Mouse (Mus musculus): ENCODE measurements around the gene N4bp2. TPM values are rescaled to one million over a fixed set of nuclear protein-coding genes. Genes with fewer than 3 reads are reported as not detected.

N4bp2 gene
- total RNA-seq, 2 experiments from 2014 or later, result 6.4 to 7.7 TPM

DNA sequence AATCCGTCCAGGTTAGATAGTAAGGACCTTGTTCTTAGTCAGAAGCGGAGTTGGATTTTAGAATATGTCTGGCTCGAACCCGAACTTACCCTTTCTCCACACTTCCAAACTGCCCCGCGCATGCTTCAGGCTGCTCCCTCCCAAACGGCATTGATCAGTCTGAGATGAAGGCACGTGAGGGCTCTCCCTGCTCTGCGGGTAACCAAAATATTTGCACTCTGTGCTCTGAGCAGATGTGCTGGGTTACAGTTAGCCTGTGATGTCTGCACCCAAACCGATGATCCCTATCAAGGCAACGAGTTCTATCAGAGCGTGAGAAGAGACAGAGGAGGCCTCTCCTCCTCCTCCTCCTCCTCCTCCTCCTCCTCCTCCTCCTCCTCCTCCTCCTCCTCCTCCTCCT, 94.6 kb downstream of the N4bp2 start:
- H3K27ac ChIP-seq, result no peak overlapping the region
- DNase-seq (ENCODE audit: extremely low spot score in 1 of 2, low spot score in 2 of 2), result no peak
- no peak overlapping the region for H3K4me3 ChIP-seq
- no peak for TF ChIP-seq CTCF (IDR thresholded peaks at IDR 0.05)
- intact Hi-C loops (cut with DNase I), result no loop called here

DNA sequence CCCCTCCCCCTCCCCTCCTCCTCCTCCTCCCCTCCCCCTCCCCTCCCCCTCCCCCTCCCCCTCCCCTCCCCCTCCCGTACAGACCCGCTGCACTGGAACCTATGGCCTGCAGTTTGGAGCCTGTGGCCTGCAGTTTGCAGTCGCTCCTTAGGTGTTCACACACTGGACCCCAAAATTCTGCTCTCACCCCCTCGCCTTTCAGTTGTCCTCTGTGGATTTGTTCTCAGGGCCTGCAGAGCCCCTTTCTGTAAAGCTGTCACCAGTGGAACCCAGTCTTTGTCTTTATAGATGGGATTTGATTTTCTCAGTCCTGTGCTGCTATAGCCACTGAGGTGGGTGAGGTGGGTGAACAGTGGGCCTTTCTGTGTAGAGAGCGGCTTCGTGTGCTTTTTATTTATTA, 95.0 kb downstream of the N4bp2 start:
- no peak for TF ChIP-seq CTCF (IDR thresholded peaks at IDR 0.05)
- intact Hi-C loops (cut with DNase I), result no loop called here
- H3K27ac ChIP-seq, result no peak overlapping the region
- DNase-seq (ENCODE audit: extremely low spot score in 1 of 2, low spot score in 2 of 2), result no peak
- H3K4me3 ChIP-seq, result no peak overlapping the region

DNA sequence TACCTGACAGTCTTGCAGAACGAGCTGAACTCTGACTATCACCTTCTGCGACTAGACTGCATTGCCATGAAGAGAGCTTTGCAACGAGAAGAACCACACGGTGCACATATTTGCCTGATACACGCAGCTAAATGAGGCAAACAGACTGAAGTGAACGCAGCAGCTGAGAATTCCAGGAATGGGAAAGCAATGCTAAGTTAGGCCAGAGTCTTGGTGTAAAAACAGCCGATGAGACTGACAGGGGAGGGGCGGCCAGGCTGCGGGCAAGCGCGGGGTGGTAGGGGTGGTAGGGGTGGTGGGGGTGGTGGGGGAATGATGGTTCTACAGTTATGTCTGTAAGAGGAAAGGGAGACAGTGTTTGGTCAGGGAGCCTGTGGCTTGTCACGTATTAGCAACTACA, 95.6 kb downstream of the N4bp2 start:
- no peak overlapping the region for H3K4me3 ChIP-seq
- intact Hi-C loops (cut with DNase I), result no loop called here
- no peak overlapping the region for H3K27ac ChIP-seq
- TF ChIP-seq CTCF (IDR thresholded peaks at IDR 0.05), result no peak
- DNase-seq (ENCODE audit: extremely low spot score in 1 of 2, low spot score in 2 of 2), result no peak

DNA sequence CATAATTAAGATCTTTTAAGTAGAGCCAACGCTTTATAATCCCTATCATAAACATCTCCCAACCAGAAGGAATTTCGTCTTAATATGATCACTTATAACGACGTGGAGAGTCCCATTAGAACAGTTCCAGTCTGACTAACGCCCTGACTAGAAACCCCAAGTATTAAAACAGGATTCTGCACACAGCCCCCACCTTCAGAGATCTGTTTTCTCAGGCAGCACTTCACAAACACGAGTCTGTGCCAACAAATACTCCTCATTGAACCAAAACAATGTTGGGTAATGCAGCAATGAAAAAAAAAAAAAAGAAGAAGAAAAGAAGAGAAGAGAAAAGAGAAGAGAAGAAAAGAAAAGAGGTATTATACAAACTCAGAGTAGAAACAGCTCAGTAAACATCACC, 96.1 kb downstream of the N4bp2 start:
- intact Hi-C loops (cut with DNase I), result no loop called here
- no peak for DNase-seq (ENCODE audit: extremely low spot score in 1 of 2, low spot score in 2 of 2)
- no peak for TF ChIP-seq CTCF (IDR thresholded peaks at IDR 0.05)
- Histone ChIP-seq H3K4me3 (no peak overlapping the region), H3K27ac (no peak overlapping the region)

DNA sequence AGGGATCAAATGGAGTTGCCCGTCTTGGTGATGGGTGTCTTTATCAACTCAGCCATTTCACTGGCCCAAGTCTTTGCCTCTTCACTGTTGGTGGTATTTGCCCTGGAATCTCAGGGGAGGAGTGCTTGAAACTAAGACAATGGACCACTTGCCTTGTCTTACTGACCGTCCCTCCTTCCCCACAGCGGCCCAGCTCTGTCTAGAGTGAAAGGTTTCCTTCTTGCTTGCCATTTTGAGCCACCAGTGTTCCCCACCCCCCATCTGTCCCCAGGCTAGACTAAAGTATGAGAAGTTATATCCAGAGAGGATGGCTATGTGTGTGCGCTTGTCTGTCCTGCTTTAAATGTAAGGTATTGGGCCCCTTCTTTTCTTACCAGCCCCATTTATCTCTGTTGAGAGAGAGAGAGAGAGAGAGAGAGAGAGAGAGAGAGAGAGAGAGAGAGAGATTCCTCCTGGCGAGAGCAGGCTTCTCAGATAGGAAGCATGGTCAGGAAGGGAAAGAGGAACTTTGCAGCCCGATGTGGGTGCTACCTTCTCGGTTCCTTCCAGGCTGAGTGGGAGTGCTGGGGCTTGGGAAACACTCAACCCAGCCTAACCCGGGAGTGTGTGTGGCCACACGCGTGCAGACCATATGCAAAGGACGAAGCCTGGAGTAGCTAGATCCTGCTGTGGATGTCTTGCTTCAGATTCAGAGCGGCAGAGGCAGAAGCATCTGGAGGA, 97.1 kb downstream of the N4bp2 start:
- no peak for DNase-seq (ENCODE audit: extremely low spot score in 1 of 2, low spot score in 2 of 2)
- intact Hi-C loops (cut with DNase I), result no loop called here
- no peak overlapping the region for H3K27ac ChIP-seq
- no peak overlapping the region for H3K4me3 ChIP-seq
- TF ChIP-seq CTCF (IDR thresholded peaks at IDR 0.05), result no peak

DNA sequence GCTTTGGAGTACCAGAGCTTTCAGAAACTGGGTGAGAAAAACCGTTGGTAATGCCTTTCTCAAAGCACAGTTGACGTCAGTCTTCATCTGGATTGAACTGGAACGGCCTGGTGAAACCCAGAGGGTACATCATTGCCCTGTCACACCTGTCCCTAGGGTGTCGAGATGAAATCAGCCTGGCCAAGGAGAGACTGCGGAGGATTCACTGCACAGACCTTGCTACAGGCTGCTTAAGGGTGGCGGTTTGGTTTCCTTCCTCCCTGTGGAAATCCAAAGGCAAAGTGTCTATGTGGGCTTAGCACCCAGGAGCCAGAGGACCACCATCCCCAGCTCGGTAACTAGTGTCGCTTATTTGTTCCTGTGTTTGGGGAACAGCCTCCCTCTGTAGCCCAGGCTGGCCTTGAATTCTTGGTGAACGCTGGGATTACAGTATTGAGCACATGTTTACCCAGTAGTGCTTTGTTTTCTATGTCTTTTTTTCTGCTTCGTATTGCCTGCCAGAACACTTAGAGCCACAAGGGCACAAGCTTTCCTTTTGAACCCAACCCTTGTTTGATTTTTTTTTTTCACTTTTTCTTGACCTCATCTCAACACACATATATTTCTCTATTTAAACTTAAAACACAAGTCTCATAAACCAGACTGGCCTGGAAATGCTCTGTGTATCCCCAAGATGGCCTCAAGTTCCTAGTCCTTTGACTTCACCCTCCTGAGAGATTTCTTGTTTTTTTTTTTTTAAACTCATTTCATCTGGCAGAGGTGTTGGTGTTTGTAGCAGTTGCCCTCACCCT, 98.0 kb downstream of the N4bp2 start, which contains the start of gene Rhoh:
Gene Rhoh (plus strand): TSS at position 60 of the 791 bp plus-strand sequence.
- DNase-seq (ENCODE audit: extremely low spot score in 1 of 2, low spot score in 2 of 2), result no peak
- no peak for TF ChIP-seq CTCF (IDR thresholded peaks at IDR 0.05)
- Histone ChIP-seq H3K27ac (no peak within 1 kb of the TSS), H3K4me3 (no peak within 1 kb of the TSS)
- intact Hi-C loops (cut with DNase I), result no loop called here

DNA sequence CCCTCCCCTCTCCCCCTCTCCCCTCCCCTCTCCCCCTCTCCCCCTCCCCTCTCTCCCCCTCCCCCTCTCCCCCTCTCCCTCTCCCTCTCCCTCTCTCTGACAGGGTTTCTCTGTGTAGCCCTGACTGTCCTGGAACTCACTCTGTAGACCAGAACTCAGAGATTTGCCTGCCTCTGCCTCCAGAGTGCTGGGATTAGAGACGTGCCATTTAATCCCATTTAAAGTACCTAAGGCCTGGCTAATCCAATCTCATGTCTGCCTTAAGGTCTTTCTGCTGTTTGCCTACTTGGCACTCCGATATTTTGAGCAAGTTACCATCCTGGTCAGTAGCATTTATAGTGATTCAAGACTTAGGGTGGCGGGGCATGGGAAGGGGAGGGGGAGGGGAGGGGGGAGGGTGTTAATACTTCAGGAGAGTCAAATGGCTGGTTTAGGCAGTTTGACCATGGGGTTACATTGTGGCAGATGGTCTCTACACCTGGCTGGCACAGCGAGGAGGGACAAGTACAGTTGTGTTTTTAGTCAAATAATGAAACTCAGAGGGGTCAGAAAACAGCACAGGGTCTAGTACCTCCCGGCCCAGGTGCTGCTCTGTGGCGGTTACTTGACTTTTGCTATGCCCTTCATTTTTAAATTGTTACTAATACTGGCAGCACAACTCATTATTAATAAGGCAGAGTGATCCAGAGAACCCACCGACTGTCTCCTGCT, 99.1 kb downstream of the N4bp2 start:
- no peak for DNase-seq (ENCODE audit: extremely low spot score in 1 of 2, low spot score in 2 of 2)
- H3K4me3 ChIP-seq, result no peak overlapping the region
- intact Hi-C loops (cut with DNase I), result no loop called here
- no peak overlapping the region for H3K27ac ChIP-seq
- TF ChIP-seq CTCF (IDR thresholded peaks at IDR 0.05), result no peak

DNA sequence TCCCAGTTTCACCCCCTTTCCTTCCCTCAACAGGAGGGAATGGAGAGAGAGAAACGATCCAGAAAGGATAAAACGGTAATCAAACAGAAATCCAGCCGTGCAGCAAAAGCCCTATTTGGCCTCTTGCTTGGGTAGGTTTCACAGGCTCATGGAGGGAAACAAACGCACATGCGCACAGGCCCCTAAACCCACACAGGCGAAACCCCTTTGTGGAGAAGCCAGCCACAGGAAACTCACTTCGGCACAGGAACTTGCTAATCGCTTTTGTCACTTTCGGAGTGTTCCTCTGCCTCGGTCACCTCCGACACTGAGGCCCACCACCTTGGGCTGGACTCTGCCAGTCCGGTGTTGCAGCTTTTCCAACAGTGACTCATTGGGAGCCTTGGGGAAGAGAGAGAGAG, 100.0 kb downstream of the N4bp2 start:
- TF ChIP-seq CTCF (IDR thresholded peaks at IDR 0.05), result no peak

DNA sequence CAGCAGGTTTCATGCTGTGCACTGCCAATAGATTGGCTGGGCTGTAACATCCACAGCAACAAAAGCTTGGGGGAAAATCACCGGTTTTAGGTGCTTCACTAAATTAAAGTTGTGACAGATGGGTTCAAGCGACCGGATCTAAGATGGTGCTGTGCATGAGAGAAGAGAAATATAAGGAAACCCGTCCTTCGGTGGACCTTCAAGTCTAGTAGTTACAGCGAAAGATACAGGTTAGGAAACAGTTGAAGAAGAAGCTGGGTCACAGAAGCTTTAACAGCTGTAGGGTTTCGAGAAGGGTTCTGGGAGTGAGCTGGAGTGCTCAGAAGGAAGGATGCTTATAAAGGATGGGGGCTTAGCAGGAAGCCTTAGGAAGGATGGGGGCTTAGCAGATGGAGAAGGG, 101.2 kb downstream of the N4bp2 start:
- DNase-seq (ENCODE audit: extremely low spot score in 1 of 2, low spot score in 2 of 2), result no peak
- intact Hi-C loops (cut with DNase I), result no loop called here
- H3K4me3 ChIP-seq, result no peak overlapping the region
- no peak for TF ChIP-seq CTCF (IDR thresholded peaks at IDR 0.05)
- no peak overlapping the region for H3K27ac ChIP-seq

More for the DNA sequence above, 100.0 kb downstream of the N4bp2 start:
- no peak for DNase-seq (ENCODE audit: extremely low spot score in 1 of 2, low spot score in 2 of 2)
- H3K27ac ChIP-seq, result no peak overlapping the region
- H3K4me3 ChIP-seq, result no peak overlapping the region
- intact Hi-C loops (cut with DNase I), result no loop called here

DNA sequence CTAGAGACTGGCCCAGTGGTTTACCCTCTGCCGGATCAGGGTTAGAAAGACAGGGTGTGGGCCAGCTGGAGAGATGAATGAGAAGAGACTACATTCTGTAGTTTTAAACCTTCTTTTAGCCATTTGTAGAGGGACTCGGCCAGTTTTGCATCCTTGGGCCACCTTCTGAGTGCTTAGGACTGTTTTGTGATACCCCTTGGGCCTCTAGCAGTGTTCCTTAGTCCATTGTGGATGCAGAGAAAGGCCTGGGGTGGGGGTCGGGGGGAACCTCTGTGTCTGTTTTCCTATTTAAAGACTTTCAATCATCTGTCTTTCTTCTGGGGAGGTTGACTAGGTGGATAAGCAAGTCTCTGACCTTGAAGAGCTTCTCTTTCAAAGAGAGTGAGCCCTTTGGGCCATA, 101.6 kb downstream of the N4bp2 start:
- DNase-seq (ENCODE audit: extremely low spot score in 1 of 2, low spot score in 2 of 2), result no peak
- Histone ChIP-seq H3K4me3 (no peak overlapping the region), H3K27ac (no peak overlapping the region)
- intact Hi-C loops (cut with DNase I), result no loop called here
- no peak for TF ChIP-seq CTCF (IDR thresholded peaks at IDR 0.05)

DNA sequence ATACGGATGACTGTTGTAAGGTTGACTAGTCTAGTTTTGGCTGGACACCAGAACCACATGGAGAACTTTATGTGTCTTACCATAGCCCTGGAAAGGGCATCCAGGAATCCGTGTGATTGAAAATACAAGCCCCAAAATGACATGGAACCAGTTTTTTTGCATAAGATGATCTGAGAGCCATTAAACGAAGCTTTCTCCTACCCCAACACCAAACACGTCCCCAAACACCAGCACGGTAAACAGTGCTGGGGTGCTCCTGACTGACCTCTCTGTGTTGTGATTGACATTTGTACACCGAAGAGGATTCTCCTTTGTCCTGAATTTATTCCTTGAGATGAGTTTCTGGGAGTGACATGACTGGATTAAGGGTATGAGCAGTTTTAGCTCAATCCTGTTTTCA, 103.3 kb downstream of the N4bp2 start:
- Histone ChIP-seq H3K4me3 (no peak overlapping the region), H3K27ac (no peak overlapping the region)
- intact Hi-C loops (cut with DNase I), result no loop called here
- no peak for DNase-seq (ENCODE audit: extremely low spot score in 1 of 2, low spot score in 2 of 2)
- TF ChIP-seq CTCF (IDR thresholded peaks at IDR 0.05), result no peak
